In genomic region chr1:120168016-120168415, GRCm38 (mm10) we compare ENCODE assay signal across 11 mouse cellular contexts.
"Had no signal": no experiment of that assay in that cellular context is flagged by ENCODE, and none has a peak within 500 bp of the region (broad histone marks: within the 10 kb centered on the region; RNA-seq: fewer than 3 reads in every experiment).

No protein-coding gene starts in this region.

- DNase-seq: kidney, adult 8-10 months; kidney, postnatal 25 days; layer of hippocampus, adult 9-11 months; layer of hippocampus, postnatal 36 days; lung, postnatal 10 days; spleen, adult 18-20 months; thymus, adult 18-20 months; thymus, postnatal 14 days had no signal

- ATAC-seq: intestine, postnatal 0 days; liver, embryonic 12.5 days; midbrain, embryonic 16.5 days had no signal
